Mouse (Mus musculus) MEL (cell line): ENCODE measurements around the gene Hsdl1. TPM values are rescaled to one million over a fixed set of nuclear protein-coding genes. Genes with fewer than 3 reads are reported as not detected.

Experiments
- DNase-seq: peaks from one replicate; pipeline ENCODE4 v3.0.0; 2011; ENCODE audit warnings: low read depth, low spot score
- H3K27ac ChIP-seq: 2 replicates; pipeline ENCODE4 v1.5.1; 2012; ENCODE audit warnings: low read depth, mild to moderate bottlenecking, control low read depth, low read length, moderate library complexity; ENCODE audit not compliant: control insufficient read depth
- H3K27me3 ChIP-seq, 2 experiments: fragments of 150-350 bp in 1 of 2; sonication (generic) in 1 of 2; 2 replicates each; pipeline ENCODE4 v1.6.1; 2012; ENCODE audit warnings: low read length in 2 of 2, mild to moderate bottlenecking in 2 of 2, improper control_type of control experiment in 1 of 2, moderate library complexity in 1 of 2; ENCODE audit not compliant: insufficient read depth in 2 of 2, control insufficient read depth in 1 of 2
- H3K36me3 ChIP-seq, 2 experiments: 2 replicates each; pipeline ENCODE4 v1.6.1; 2012 to 2014; ENCODE audit warnings: low read length in 2 of 2, improper control_type of control experiment in 1 of 2, inconsistent platforms in 1 of 2, mild to moderate bottlenecking in 1 of 2; ENCODE audit not compliant: insufficient read depth in 2 of 2, control insufficient read depth in 1 of 2
- H3K4me1 ChIP-seq, 2 experiments: fragments of 150-350 bp in 1 of 2; sonication (generic) in 1 of 2; 2 replicates each; pipeline ENCODE4 v1.6.1; 2012; ENCODE audit warnings: low read length in 2 of 2, improper control_type of control experiment in 1 of 2, mild to moderate bottlenecking in 1 of 2; ENCODE audit not compliant: insufficient read depth in 2 of 2, control insufficient read depth in 1 of 2
- H3K4me3 ChIP-seq, 2 experiments: fragments of 150-350 bp in 1 of 2; sonication (generic) in 1 of 2; 2 replicates each; pipeline ENCODE4 v1.5.1; 2012; ENCODE audit warnings: low read depth in 2 of 2, low read length in 2 of 2, mild to moderate bottlenecking in 2 of 2, moderate library complexity in 2 of 2, control low read depth in 1 of 2, improper control_type of control experiment in 1 of 2; ENCODE audit not compliant: control insufficient read depth in 1 of 2, insufficient read depth in 1 of 2
- H3K79me2 ChIP-seq: 2 replicates; pipeline ENCODE4 v1.6.1; 2012; ENCODE audit warnings: mild to moderate bottlenecking, low read length, moderate library complexity; ENCODE audit not compliant: control insufficient read depth, poor library complexity, insufficient read depth
- H3K9ac ChIP-seq: 2 replicates; pipeline ENCODE4 v1.6.1; 2012; ENCODE audit warnings: low read depth, mild to moderate bottlenecking, control low read depth, low read length, moderate library complexity; ENCODE audit not compliant: control insufficient read depth, poor library complexity, severe bottlenecking
- H3K9me3 ChIP-seq: fragments of 150-350 bp; sonication (generic); replicated peaks from 2 replicates; pipeline ENCODE4 v1.6.1; 2012; ENCODE audit warnings: mild to moderate bottlenecking, low read length, improper control_type of control experiment, moderate library complexity; ENCODE audit not compliant: insufficient read depth
- BHLHE40 ChIP-seq: IDR thresholded peaks from 2 replicates; pipeline ENCODE4 v1.6.1; 2012; ENCODE audit warnings: low read depth, mild to moderate bottlenecking, inconsistent platforms, low read length, improper control_type of control experiment, borderline replicate concordance
- CHD1 ChIP-seq: IDR thresholded peaks from 2 replicates; pipeline ENCODE4 v1.6.1; 2012; ENCODE audit warnings: low read depth, mild to moderate bottlenecking, inconsistent platforms, low read length, improper control_type of control experiment
- CTCF ChIP-seq, 3 experiments: IDR thresholded peaks in 2 of 3; conservative IDR thresholded peaks in 1 of 3; 2 replicates each; pipeline ENCODE4 v1.5.1; 2011 to 2012; ENCODE audit warnings: low read length in 3 of 3, low read depth in 2 of 3, mild to moderate bottlenecking in 2 of 3, improper control_type of control experiment in 1 of 3, inconsistent platforms in 1 of 3, mixed read lengths in 1 of 3, moderate library complexity in 1 of 3; ENCODE audit not compliant: control insufficient read depth in 1 of 3, insufficient read depth in 1 of 3, poor library complexity in 1 of 3, severe bottlenecking in 1 of 3
- E2F4 ChIP-seq: IDR thresholded peaks from 2 replicates; pipeline ENCODE4 v1.6.1; 2011; ENCODE audit warnings: low read depth, low read length, improper control_type of control experiment, borderline replicate concordance
- EP300 ChIP-seq, 2 experiments: IDR thresholded peaks; 2 replicates each; pipeline ENCODE4 v1.6.1; 2011; ENCODE audit warnings: improper control_type of control experiment in 2 of 2, low read length in 2 of 2, low read depth in 1 of 2, mild to moderate bottlenecking in 1 of 2
- ETS1 ChIP-seq: IDR thresholded peaks from 2 replicates; pipeline ENCODE4 v1.6.1; 2012; ENCODE audit warnings: low read depth, mild to moderate bottlenecking, inconsistent platforms, low read length, improper control_type of control experiment, moderate library complexity
- GATA1 ChIP-seq: IDR thresholded peaks from 2 replicates; pipeline ENCODE4 v1.6.1; 2011; ENCODE audit warnings: low read depth, low read length, improper control_type of control experiment
- HCFC1 ChIP-seq: IDR thresholded peaks from 2 replicates; pipeline ENCODE4 v1.6.1; 2012; ENCODE audit warnings: low read depth, mild to moderate bottlenecking, inconsistent platforms, low read length, improper control_type of control experiment, moderate library complexity
- KAT2A ChIP-seq: conservative IDR thresholded peaks from 2 replicates; pipeline ENCODE4 v1.6.1; 2012; ENCODE audit warnings: low read depth, low read length, improper control_type of control experiment, inconsistent platforms
- MAFK ChIP-seq: IDR thresholded peaks from 2 replicates; pipeline ENCODE4 v1.6.1; 2011; ENCODE audit warnings: low read depth, mild to moderate bottlenecking, low read length, improper control_type of control experiment, borderline replicate concordance
- MAX ChIP-seq: IDR thresholded peaks from 2 replicates; pipeline ENCODE4 v1.6.1; 2011; ENCODE audit warnings: low read length, improper control_type of control experiment
- MAZ ChIP-seq: IDR thresholded peaks from 2 replicates; pipeline ENCODE4 v1.6.1; 2012; ENCODE audit warnings: low read depth, mild to moderate bottlenecking, inconsistent platforms, low read length, improper control_type of control experiment
- MEF2A ChIP-seq: IDR thresholded peaks from 2 replicates; pipeline ENCODE4 v1.6.1; 2014; ENCODE audit warnings: low read depth, mild to moderate bottlenecking, inconsistent platforms, low read length, improper control_type of control experiment; ENCODE audit not compliant: poor library complexity, insufficient replicate concordance, severe bottlenecking; ENCODE audit errors: extremely low read depth
- MXI1 ChIP-seq: IDR thresholded peaks from 2 replicates; pipeline ENCODE4 v1.6.1; 2011; ENCODE audit warnings: mild to moderate bottlenecking, low read depth, low read length, improper control_type of control experiment
- NELFE ChIP-seq: IDR thresholded peaks from 2 replicates; pipeline ENCODE4 v1.6.1; 2011; ENCODE audit warnings: low read depth, low read length, improper control_type of control experiment
- NRF1 ChIP-seq: IDR thresholded peaks from 2 replicates; pipeline ENCODE4 v1.6.1; 2014; ENCODE audit warnings: low read depth, mild to moderate bottlenecking, inconsistent platforms, low read length, improper control_type of control experiment, moderate library complexity; ENCODE audit not compliant: poor library complexity, insufficient read depth, severe bottlenecking
- POLR2AphosphoS2 ChIP-seq: IDR thresholded peaks from 2 replicates; pipeline ENCODE4 v1.6.1; 2011; ENCODE audit warnings: low read length, improper control_type of control experiment
- RAD21 ChIP-seq: IDR thresholded peaks from 2 replicates; pipeline ENCODE4 v1.6.1; 2011; ENCODE audit warnings: mild to moderate bottlenecking, low read depth, low read length, improper control_type of control experiment
- RCOR1 ChIP-seq: IDR thresholded peaks from 2 replicates; pipeline ENCODE4 v1.6.1; 2012; ENCODE audit warnings: low read depth, mild to moderate bottlenecking, inconsistent platforms, low read length, improper control_type of control experiment
- SIN3A ChIP-seq: IDR thresholded peaks from 2 replicates; pipeline ENCODE4 v1.6.1; 2012; ENCODE audit warnings: low read length, improper control_type of control experiment, inconsistent platforms
- SMC3 ChIP-seq: IDR thresholded peaks from 2 replicates; pipeline ENCODE4 v1.6.1; 2011; ENCODE audit warnings: low read depth, low read length, improper control_type of control experiment
- TAL1 ChIP-seq: IDR thresholded peaks from 2 replicates; pipeline ENCODE4 v1.6.1; 2012; ENCODE audit warnings: mild to moderate bottlenecking, inconsistent platforms, low read length, moderate library complexity, mixed read lengths
- TBP ChIP-seq: IDR thresholded peaks from 2 replicates; pipeline ENCODE4 v1.8.0; 2011; ENCODE audit warnings: low read depth, low read length, improper control_type of control experiment
- TCF12 ChIP-seq: IDR thresholded peaks from 2 replicates; pipeline ENCODE4 v1.6.1; 2014; ENCODE audit warnings: low read depth, mild to moderate bottlenecking, inconsistent platforms, low read length, improper control_type of control experiment, moderate library complexity
- UBTF ChIP-seq: IDR thresholded peaks from 2 replicates; pipeline ENCODE4 v1.6.1; 2012; ENCODE audit warnings: low read depth, mild to moderate bottlenecking, inconsistent platforms, low read length, improper control_type of control experiment, moderate library complexity, borderline replicate concordance; ENCODE audit not compliant: insufficient read depth
- USF1 ChIP-seq: IDR thresholded peaks from 2 replicates; pipeline ENCODE4 v1.6.1; 2014; ENCODE audit warnings: low read depth, mild to moderate bottlenecking, inconsistent platforms, low read length, improper control_type of control experiment, moderate library complexity
- ZMIZ1 ChIP-seq: IDR thresholded peaks from 2 replicates; pipeline ENCODE4 v1.6.1; 2012; ENCODE audit warnings: low read depth, mild to moderate bottlenecking, inconsistent platforms, low read length, improper control_type of control experiment, moderate library complexity
- ZNF384 ChIP-seq: IDR thresholded peaks from 2 replicates; pipeline ENCODE4 v1.6.1; 2012; ENCODE audit warnings: low read depth, mild to moderate bottlenecking, inconsistent platforms, low read length, improper control_type of control experiment
- polyA plus RNA-seq, 2 experiments: library from polyadenylated mRNA; stranded (reverse) in 1 of 2; unstranded in 1 of 2; fragments of >175 nt in 1 of 2; fragments of >200 nt in 1 of 2; gene quantifications; 2 replicates each; pipeline versions ENCODE4 v1.2.1 to v1.2.4; 2012; ENCODE audit warnings: low replicate concordance in 2 of 2, low read depth in 1 of 2; ENCODE audit not compliant: insufficient read length in 2 of 2, insufficient read depth in 1 of 2, missing spikeins in 1 of 2
- total RNA-seq: library from RNA; depleted of rRNA; stranded (reverse); fragments of 300-350 nt; gene quantifications from 2 replicates; pipeline ENCODE4 v1.2.3, GENCODE M21; 2012

Gene Hsdl1
- total and polyA plus RNA-seq, 3 experiments, result 29.4 to 46.3 (median 37.1) TPM

DNA sequence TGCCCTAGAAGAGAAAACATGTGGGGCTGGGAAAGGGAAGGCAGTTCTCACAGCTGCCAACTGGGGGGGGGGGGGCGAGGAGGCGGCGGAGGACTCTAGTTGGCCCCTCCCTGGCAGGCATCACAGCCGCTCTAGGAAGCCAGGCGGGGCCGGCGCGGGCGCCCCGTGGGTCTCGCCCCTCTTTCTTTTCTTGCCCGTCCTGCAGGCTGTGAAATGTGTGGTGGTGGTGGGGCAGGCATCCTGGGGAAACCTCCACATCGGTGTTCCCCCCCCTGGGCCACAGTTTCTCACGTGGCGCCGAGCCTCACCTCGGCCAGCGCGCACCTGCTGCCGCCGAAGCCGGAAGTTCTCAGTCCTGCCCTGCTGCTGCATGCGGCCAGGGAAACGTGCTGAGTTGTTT, 10.9 kb upstream of the Hsdl1 start:
- Histone ChIP-seq H3K4me1 (peaks cover 9 to 18% of the 10 kb centered on the region in 2 experiments), H3K4me3 (peak overlapping the region; percentile 42 to 49), H3K36me3 (peaks cover 0 to 5% of the 10 kb centered on the region in 2 experiments; a peak in 2 of 4 replicates), H3K27ac (no peak overlapping the region), H3K9me3 (no peaks in the 10 kb centered on the region), H3K9ac (peak overlapping the region; percentile 67), H3K27me3 (no peaks in the 10 kb centered on the region), H3K79me2 (no peaks in the 10 kb centered on the region)
- peak; percentile 41 for DNase-seq
- TF ChIP-seq MAZ (peak; percentile 49; the same call in 1 of the 2 replicates), SIN3A (0 out of 2 replicates have a peak, but pooled peaks have one; percentile 18), POLR2AphosphoS2 (no peak)

DNA sequence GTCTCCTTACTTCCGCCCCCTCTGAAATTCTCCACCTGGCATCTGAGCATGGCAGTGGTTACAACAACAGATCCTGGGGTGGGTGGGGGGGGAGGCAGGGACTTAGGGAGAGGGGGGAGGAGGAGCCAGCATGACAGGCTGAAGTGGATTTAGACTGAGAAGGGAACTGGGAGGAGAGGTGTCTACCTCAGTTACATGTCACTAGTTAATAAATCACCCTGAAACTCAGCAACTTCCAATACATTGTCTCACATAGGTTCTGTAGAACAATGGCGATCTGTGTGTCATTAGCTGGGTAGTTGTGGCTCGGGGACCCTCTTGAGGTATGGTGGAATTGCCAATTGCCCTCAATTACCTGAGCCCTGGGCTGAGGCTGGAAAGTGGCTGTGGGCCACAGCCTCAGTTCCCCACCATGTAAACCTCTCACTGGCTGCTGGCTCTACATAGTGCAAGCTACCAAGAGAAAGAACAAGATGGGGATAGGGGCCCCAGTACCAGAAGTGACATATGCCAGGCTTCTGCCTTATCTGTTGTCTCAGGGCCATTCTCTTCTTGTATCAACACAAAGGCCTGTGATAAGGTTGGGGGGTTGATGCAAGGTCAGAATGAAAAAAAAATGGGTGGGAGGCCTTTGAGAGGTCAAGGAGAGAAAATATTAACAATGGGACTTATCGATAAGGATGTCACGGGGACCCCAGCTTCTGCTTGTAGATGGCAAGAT, 5.6 kb upstream of the Hsdl1 start:
- no peaks in the 10 kb centered on the region for H3K27me3 ChIP-seq
- peak; percentile 45 for DNase-seq
- H3K4me1 ChIP-seq, result peaks cover 15 to 17% of the 10 kb centered on the region in 2 experiments
- no peaks in the 10 kb centered on the region for H3K9me3 ChIP-seq
- H3K79me2 ChIP-seq, result no peaks in the 10 kb centered on the region
- H3K27ac ChIP-seq, result no peak overlapping the region; the same call in 1 of the 2 replicates
- peak overlapping the region in 1 of 2 experiments; percentile 26; a peak in 1 of 4 replicates for H3K4me3 ChIP-seq
- TF ChIP-seq MAX (no peak), BHLHE40 (peak; percentile 33; the same call in 1 of the 2 replicates), MEF2A (no peak), ZMIZ1 (no peak), NRF1 (no peak), CHD1 (no peak), RCOR1 (peak; percentile 59; the same call in 1 of the 2 replicates), USF1 (no peak), UBTF (no peak), MAFK (peak; percentile 64; the same call in 1 of the 2 replicates), ZNF384 (peak; percentile 88), TAL1 (0 out of 2 replicates have a peak, but pooled peaks have one; percentile 14), CTCF (IDR thresholded peaks at IDR 0.05 in 2 of 3, conservative IDR thresholded peaks at IDR 0.05 in 1 of 3; ENCODE audit: control insufficient read depth in 1 of 3, insufficient read depth in 1 of 3, low read depth in 2 of 3, low read length in 3 of 3, poor library complexity in 1 of 3, severe bottlenecking in 1 of 3) (no peak), RAD21 (no peak), SMC3 (no peak), TBP (no peak), GATA1 (peak; percentile 90), MXI1 (no peak; the same call in 1 of the 2 replicates), MAZ (peak; percentile 70; the same call in 1 of the 2 replicates), KAT2A (no peak), ETS1 (peak; percentile 79), E2F4 (no peak), SIN3A (peak; percentile 76), TCF12 (peak; percentile 90), EP300 (IDR thresholded peaks at IDR 0.05; ENCODE audit: low read depth in 1 of 2, low read length in 2 of 2) (peak; percentile 77 to 87), HCFC1 (0 out of 2 replicates have a peak, but pooled peaks have one; percentile 40), NELFE (no peak)
- peaks cover 0 to 11% of the 10 kb centered on the region in 2 experiments; a peak in 2 of 4 replicates for H3K36me3 ChIP-seq
- H3K9ac ChIP-seq, result peak overlapping the region; percentile 13
